Mouse (Mus musculus): ENCODE results near the gene Slc7a5. TPM values are rescaled to one million over a fixed set of nuclear protein-coding genes. Genes with fewer than 3 reads are reported as not detected.

Slc7a5 gene
- total and polyA plus RNA-seq, 3 experiments: 32.6 to 141 (median 127) TPM

DNA sequence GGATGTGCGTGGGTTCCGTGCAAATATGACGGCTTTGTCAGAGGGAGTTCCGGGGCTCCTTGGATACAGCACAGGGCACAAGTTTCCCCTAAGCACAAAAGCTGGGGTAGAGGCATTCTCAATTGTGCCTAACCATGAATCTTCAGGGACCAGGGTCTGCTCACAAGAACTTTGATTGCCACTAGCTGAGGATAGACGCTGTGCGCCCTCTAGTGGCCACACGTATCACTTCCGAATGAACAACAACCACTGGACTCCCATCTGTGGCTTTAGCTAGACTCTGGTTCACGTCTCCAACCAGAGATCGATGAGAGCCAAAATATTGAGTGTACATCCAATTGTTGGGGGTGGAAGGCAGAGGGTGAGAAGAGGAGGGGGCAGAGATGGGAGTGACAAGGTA, 18.1 kb upstream of the Slc7a5 start:
- Histone ChIP-seq H3K27me3 (ENCODE audit: insufficient read depth, low read length) (peaks cover 50% of the 10 kb centered on the region), H3K9me3 (replicated peaks) (no peaks in the 10 kb centered on the region), H3K4me3 (ENCODE audit: low read depth, low read length) (no peak overlapping the region), H3K36me3 (replicated peaks) (no peaks in the 10 kb centered on the region), H3K4me1 (ENCODE audit: insufficient read depth, low read depth, low read length) (peaks cover 16% of the 10 kb centered on the region)
- TF ChIP-seq TAL1 (conservative IDR thresholded peaks at IDR 0.05; ENCODE audit: low read depth, low read length) (no peak), CTCF (IDR thresholded peaks at IDR 0.05; ENCODE audit: low read depth, low read length) (peak; percentile 88)
- ATAC-seq (ENCODE audit: extremely low read depth, insufficient number of reproducible peaks, low FRiP score, poor library complexity, severe bottlenecking): peak; percentile 40
- peak; percentile 76 for DNase-seq (ENCODE audit: low spot score)

DNA sequence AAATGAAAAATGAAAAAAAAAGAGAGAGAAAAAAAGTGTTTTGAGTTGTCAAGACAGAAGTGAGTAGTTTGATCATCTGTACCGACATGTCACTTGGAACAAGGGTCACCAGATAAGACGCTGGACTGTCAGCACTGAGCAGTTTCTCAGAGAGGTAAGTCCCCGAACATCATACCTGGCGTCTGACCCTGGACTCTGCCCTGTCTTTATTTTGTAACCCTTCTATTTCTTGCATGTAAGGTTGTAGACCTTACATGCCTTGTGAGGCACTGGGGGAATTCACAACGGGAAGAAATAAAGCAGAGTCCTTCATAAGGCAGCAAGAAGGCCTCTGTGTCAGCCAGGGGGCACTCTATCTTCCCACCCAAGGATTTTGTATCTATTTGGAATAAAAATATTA, 17.2 kb upstream of the Slc7a5 start:
- ATAC-seq (ENCODE audit: extremely low read depth, insufficient number of reproducible peaks, low FRiP score, poor library complexity, severe bottlenecking): no peak
- DNase-seq (ENCODE audit: low spot score): no peak
- Histone ChIP-seq H3K9me3 (replicated peaks) (no peaks in the 10 kb centered on the region), H3K36me3 (replicated peaks) (no peaks in the 10 kb centered on the region), H3K27me3 (ENCODE audit: insufficient read depth, low read length) (peaks cover 49% of the 10 kb centered on the region), H3K4me1 (ENCODE audit: insufficient read depth, low read depth, low read length) (peaks cover 16% of the 10 kb centered on the region), H3K4me3 (ENCODE audit: low read depth, low read length) (no peak overlapping the region)
- TF ChIP-seq POLR2AphosphoS5 (IDR thresholded peaks at IDR 0.05; ENCODE audit: insufficient replicate concordance, low read depth, low read length) (no peak), CTCF (IDR thresholded peaks at IDR 0.05; ENCODE audit: low read depth, low read length) (no peak), TAL1 (conservative IDR thresholded peaks at IDR 0.05; ENCODE audit: low read depth, low read length) (no peak), GATA1 (IDR thresholded peaks at IDR 0.05; ENCODE audit: borderline replicate concordance, low read length) (no peak), GATA2 (IDR thresholded peaks at IDR 0.05; ENCODE audit: borderline replicate concordance, low read depth, low read length) (no peak)

DNA sequence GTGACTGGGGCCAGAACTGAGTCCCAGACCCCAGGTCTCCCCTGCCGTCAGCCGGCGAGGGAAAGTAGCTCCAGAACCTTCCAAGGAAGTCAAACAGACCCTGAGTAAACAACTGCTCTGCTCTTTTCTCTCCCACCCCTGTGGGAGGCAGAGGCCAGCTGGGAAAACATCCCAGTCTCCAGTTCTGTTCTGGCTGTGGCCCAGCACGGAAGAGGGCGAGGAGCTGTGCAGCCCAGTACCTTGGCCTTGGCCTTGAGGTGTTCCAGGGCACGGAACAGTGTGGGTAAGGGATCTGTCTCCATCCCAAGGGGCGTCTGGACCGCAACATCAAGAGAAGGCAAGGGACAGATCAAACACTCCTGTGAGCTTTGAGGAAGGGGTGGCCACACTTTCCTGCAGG, 14.6 kb upstream of the Slc7a5 start:
- Histone ChIP-seq H3K36me3 (replicated peaks) (no peaks in the 10 kb centered on the region), H3K4me3 (ENCODE audit: low read depth, low read length) (no peak overlapping the region), H3K27me3 (ENCODE audit: insufficient read depth, low read length) (peaks cover 52% of the 10 kb centered on the region), H3K9me3 (replicated peaks) (no peaks in the 10 kb centered on the region), H3K4me1 (ENCODE audit: insufficient read depth, low read depth, low read length) (peaks cover 8% of the 10 kb centered on the region)
- TF ChIP-seq GATA1 (IDR thresholded peaks at IDR 0.05; ENCODE audit: borderline replicate concordance, low read length): no peak
- no peak for TF ChIP-seq GATA2 (IDR thresholded peaks at IDR 0.05; ENCODE audit: borderline replicate concordance, low read depth, low read length)
- no peak for TF ChIP-seq TAL1 (conservative IDR thresholded peaks at IDR 0.05; ENCODE audit: low read depth, low read length)
- TF ChIP-seq POLR2AphosphoS5 (IDR thresholded peaks at IDR 0.05; ENCODE audit: insufficient replicate concordance, low read depth, low read length): no peak
- TF ChIP-seq CTCF (IDR thresholded peaks at IDR 0.05; ENCODE audit: low read depth, low read length): no peak
- DNase-seq (ENCODE audit: low spot score) (no peak), ATAC-seq (ENCODE audit: extremely low read depth, insufficient number of reproducible peaks, low FRiP score, poor library complexity, severe bottlenecking) (no peak)

DNA sequence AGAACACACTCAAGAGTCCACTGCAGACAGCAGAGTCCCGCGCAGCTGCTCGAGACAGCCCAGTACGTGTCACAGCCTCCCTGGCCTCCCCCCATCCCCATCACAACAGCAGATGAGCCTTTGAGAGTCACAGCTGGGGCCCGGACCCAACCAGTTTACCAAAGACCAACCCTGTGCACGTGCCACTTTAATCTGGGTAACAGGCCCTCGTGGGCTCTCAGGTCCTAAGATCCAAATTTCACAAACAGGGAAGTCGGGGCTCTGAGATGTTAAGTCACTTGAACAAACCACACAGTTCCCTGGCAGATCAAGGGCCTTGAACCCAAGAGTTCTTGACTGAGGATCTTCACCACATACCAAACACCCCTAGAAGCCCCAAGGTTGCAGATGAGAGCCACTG, 14.1 kb upstream of the Slc7a5 start:
- ATAC-seq (ENCODE audit: extremely low read depth, insufficient number of reproducible peaks, low FRiP score, poor library complexity, severe bottlenecking): no peak
- DNase-seq (ENCODE audit: low spot score): no peak
- H3K36me3 ChIP-seq (replicated peaks): no peaks in the 10 kb centered on the region
- peaks cover 54% of the 10 kb centered on the region for H3K27me3 ChIP-seq (ENCODE audit: insufficient read depth, low read length)
- TF ChIP-seq TAL1 (conservative IDR thresholded peaks at IDR 0.05; ENCODE audit: low read depth, low read length): no peak
- no peak for TF ChIP-seq POLR2AphosphoS5 (IDR thresholded peaks at IDR 0.05; ENCODE audit: insufficient replicate concordance, low read depth, low read length)
- TF ChIP-seq CTCF (IDR thresholded peaks at IDR 0.05; ENCODE audit: low read depth, low read length): no peak
- no peak for TF ChIP-seq GATA1 (IDR thresholded peaks at IDR 0.05; ENCODE audit: borderline replicate concordance, low read length)
- no peak for TF ChIP-seq GATA2 (IDR thresholded peaks at IDR 0.05; ENCODE audit: borderline replicate concordance, low read depth, low read length)
- no peak overlapping the region for H3K4me3 ChIP-seq (ENCODE audit: low read depth, low read length)
- peaks cover 5% of the 10 kb centered on the region for H3K4me1 ChIP-seq (ENCODE audit: insufficient read depth, low read depth, low read length)
- no peaks in the 10 kb centered on the region for H3K9me3 ChIP-seq (replicated peaks)

DNA sequence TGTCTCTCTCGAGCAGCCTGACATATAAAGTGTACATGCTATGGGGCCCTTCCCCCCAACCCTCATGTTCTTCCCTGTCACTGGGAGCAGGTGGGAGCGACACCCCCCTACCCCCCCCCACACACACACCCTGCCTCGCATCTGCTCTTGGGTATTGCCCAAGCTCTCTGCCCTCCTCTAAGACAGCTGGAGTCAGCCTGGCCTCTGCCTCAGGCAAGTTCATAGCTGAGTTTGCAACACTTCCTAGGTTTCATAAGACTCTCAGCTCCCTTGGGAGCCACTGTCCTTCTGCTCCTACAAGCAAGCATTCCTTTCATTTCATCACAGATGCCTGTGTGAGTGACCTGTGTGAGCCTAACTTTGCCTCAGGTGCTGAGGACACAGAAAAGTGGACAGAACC, 12.2 kb upstream of the Slc7a5 start:
- DNase-seq (ENCODE audit: low spot score) (no peak), ATAC-seq (ENCODE audit: extremely low read depth, insufficient number of reproducible peaks, low FRiP score, poor library complexity, severe bottlenecking) (no peak)
- Histone ChIP-seq H3K4me3 (ENCODE audit: low read depth, low read length) (no peak overlapping the region), H3K36me3 (replicated peaks) (no peaks in the 10 kb centered on the region), H3K27me3 (ENCODE audit: insufficient read depth, low read length) (peaks cover 62% of the 10 kb centered on the region), H3K9me3 (replicated peaks) (no peaks in the 10 kb centered on the region), H3K4me1 (ENCODE audit: insufficient read depth, low read depth, low read length) (0 out of 2 replicates have a peak, but pooled peaks cover 2% of the 10 kb centered on the region)
- TF ChIP-seq GATA2 (IDR thresholded peaks at IDR 0.05; ENCODE audit: borderline replicate concordance, low read depth, low read length): no peak
- TF ChIP-seq GATA1 (IDR thresholded peaks at IDR 0.05; ENCODE audit: borderline replicate concordance, low read length): no peak
- TF ChIP-seq CTCF (IDR thresholded peaks at IDR 0.05; ENCODE audit: low read depth, low read length): no peak
- no peak for TF ChIP-seq TAL1 (conservative IDR thresholded peaks at IDR 0.05; ENCODE audit: low read depth, low read length)
- TF ChIP-seq POLR2AphosphoS5 (IDR thresholded peaks at IDR 0.05; ENCODE audit: insufficient replicate concordance, low read depth, low read length): no peak

DNA sequence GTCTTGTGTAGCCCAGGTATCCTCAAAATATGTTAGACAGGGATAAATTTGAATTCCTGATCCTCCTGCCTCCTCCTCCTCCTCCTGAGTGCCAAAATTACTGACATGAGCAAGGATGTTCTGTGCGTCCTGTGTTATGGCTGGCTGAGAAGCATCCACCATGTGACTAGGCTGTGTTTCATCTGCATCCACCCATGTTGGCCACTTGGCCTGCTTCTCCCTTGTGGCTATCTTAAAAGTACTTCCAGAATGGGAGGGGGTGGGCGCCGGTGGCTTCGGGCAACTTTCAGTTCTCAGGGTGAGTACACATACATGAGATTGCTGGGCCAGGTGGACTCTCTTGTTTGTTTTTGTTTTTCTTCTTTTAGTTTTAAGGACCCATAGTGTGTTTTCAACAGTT, 11.7 kb upstream of the Slc7a5 start:
- TF ChIP-seq CTCF (IDR thresholded peaks at IDR 0.05; ENCODE audit: low read depth, low read length) (no peak), GATA2 (IDR thresholded peaks at IDR 0.05; ENCODE audit: borderline replicate concordance, low read depth, low read length) (no peak), GATA1 (IDR thresholded peaks at IDR 0.05; ENCODE audit: borderline replicate concordance, low read length) (no peak), POLR2AphosphoS5 (IDR thresholded peaks at IDR 0.05; ENCODE audit: insufficient replicate concordance, low read depth, low read length) (no peak), TAL1 (conservative IDR thresholded peaks at IDR 0.05; ENCODE audit: low read depth, low read length) (no peak)
- no peaks in the 10 kb centered on the region for H3K36me3 ChIP-seq (replicated peaks)
- ATAC-seq (ENCODE audit: extremely low read depth, insufficient number of reproducible peaks, low FRiP score, poor library complexity, severe bottlenecking) (no peak), DNase-seq (ENCODE audit: low spot score) (no peak)
- no peak overlapping the region for H3K4me3 ChIP-seq (ENCODE audit: low read depth, low read length)
- H3K4me1 ChIP-seq (ENCODE audit: insufficient read depth, low read depth, low read length): 0 out of 2 replicates have a peak, but pooled peaks cover 2% of the 10 kb centered on the region
- H3K27me3 ChIP-seq (ENCODE audit: insufficient read depth, low read length): peaks cover 66% of the 10 kb centered on the region
- H3K9me3 ChIP-seq (replicated peaks): no peaks in the 10 kb centered on the region

DNA sequence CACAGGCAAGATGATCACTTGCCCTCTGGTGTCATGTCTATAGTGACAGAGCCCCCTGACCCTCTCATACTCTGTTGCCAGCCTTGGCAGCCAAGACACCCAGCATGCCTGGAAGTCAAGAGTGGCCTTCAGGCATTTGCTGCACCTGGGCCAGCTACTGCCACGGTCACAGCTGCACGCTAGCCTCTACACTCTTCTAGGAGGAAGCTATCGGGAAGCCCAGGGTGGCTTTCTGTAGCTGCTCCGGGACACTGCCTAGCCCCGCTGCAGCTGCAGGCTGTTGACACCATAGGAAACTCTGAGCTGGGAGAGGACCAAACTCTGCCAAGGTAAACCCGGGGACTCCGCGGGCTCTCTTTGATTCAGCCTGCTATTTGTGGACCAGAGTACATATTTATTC, 5.9 kb upstream of the Slc7a5 start:
- peaks cover 24% of the 10 kb centered on the region for H3K27me3 ChIP-seq (ENCODE audit: insufficient read depth, low read length)
- H3K4me1 ChIP-seq (ENCODE audit: insufficient read depth, low read depth, low read length): peaks cover 31% of the 10 kb centered on the region
- no peak for ATAC-seq (ENCODE audit: extremely low read depth, insufficient number of reproducible peaks, low FRiP score, poor library complexity, severe bottlenecking)
- peaks cover 5% of the 10 kb centered on the region for H3K36me3 ChIP-seq (replicated peaks)
- no peak overlapping the region for H3K4me3 ChIP-seq (ENCODE audit: low read depth, low read length)
- TF ChIP-seq CTCF (IDR thresholded peaks at IDR 0.05; ENCODE audit: low read depth, low read length): no peak
- TF ChIP-seq GATA1 (IDR thresholded peaks at IDR 0.05; ENCODE audit: borderline replicate concordance, low read length): no peak
- no peak for TF ChIP-seq GATA2 (IDR thresholded peaks at IDR 0.05; ENCODE audit: borderline replicate concordance, low read depth, low read length)
- TF ChIP-seq POLR2AphosphoS5 (IDR thresholded peaks at IDR 0.05; ENCODE audit: insufficient replicate concordance, low read depth, low read length): no peak
- no peak for TF ChIP-seq TAL1 (conservative IDR thresholded peaks at IDR 0.05; ENCODE audit: low read depth, low read length)
- H3K9me3 ChIP-seq (replicated peaks): no peaks in the 10 kb centered on the region
- DNase-seq (ENCODE audit: low spot score): no peak

All from G1E (cell line).